Mouse (Mus musculus) embryo, embryonic 11.5 days (tissue): ENCODE measurements at regions not wholly inside any gene's neighbourhood (a gene's known extent, or its start where the extent isn't known, plus 50 kb on each side); places are given as distances from the start of the nearest gene placed in this dataset.

Source experiments
- DNase-seq: peaks from one replicate; pipeline ENCODE4 v3.0.0-alpha.2; 2012; ENCODE audit warnings: low read depth, low spot score

- DNase-seq = no peak
Observed at GRCm38 (mm10) chr8:115830012-115830662, 122.5 kb upstream of the Maf start.

- no peak for DNase-seq
Observed at GRCm38 (mm10) chr8:115826516-115826915, 118.9 kb upstream of the Maf start.

DNA sequence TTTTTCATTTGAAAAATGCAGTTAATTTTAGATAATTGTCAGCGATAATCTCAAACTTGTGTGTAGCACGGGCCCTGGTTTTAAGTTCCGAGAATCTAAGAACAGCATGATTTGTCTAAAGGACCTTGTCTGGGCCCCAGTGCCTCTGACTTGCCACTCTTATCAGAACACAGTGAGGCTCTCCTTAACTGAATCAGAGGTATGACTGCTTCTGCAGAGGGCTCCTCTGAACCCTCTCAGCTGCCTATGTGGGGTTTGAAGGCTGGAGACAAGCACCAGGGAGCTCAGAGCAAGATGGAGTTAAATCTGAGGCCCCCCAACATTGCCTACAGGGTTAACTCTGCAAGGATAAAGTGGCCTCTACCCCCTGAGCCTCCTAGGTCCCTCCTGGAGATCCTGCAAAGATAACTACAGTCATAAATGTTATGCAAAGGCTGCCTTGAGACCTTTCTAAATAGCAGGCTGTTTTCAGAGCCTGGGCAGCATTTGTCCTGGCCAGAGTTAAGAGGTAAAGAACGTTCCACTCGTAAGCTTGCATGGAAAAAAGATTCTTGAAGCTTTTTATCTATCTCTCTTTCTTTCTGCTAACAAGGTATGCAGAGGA, 118.4 kb upstream of the Maf start:
- DNase-seq = no peak

GRCm38 (mm10) chr8:115824478-115824785, 116.8 kb upstream of the Maf start:
- no peak for DNase-seq

GRCm38 (mm10) chr8:115823673-115824477, 116.3 kb upstream of the Maf start:
- DNase-seq = no peak

DNA sequence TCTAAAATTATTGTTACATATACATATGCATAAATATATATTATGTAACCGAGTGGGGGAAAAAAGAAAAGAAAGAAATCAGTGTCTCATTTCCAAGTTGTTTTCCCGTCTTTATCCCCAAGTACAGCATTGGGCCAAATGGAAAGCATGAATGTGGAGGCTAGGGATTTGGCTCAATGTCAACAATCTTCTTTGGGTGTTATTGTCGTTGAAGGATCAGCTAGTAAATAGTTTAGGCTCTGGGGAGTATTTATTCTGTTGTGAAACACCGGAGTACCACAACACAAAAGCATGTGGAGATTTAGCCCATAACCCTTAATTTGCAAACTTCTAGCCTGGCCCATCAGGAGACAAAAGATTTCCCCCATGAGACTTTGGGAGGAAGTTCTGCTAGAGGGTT, 105.8 kb upstream of the Maf start:
- no peak for DNase-seq

DNA sequence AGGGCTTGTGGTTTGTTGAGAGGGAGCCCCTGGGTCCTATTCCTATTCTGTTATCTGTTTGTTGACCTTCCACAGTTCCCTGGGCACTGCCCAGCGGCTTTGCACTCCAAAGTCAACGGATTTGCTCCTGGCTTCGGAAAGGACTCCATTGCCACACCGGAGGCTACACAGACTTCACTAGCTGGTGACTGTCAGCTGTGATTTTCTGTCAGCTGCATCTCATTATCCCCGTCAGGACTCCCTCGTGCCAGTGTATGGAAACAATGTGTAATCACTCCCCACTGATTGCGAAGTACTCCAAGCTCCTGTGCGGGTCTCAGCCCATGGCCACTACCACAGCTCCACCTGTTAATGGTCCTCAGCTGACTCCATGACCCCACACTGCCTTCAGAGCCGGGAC, 99.0 kb upstream of the Maf start:
- DNase-seq = no peak

- no peak for DNase-seq
Observed at GRCm38 (mm10) chr8:115806139-115806538, 98.5 kb upstream of the Maf start.

- DNase-seq = no peak
Observed at GRCm38 (mm10) chr8:115793587-115793986, 86.0 kb upstream of the Maf start.

DNA sequence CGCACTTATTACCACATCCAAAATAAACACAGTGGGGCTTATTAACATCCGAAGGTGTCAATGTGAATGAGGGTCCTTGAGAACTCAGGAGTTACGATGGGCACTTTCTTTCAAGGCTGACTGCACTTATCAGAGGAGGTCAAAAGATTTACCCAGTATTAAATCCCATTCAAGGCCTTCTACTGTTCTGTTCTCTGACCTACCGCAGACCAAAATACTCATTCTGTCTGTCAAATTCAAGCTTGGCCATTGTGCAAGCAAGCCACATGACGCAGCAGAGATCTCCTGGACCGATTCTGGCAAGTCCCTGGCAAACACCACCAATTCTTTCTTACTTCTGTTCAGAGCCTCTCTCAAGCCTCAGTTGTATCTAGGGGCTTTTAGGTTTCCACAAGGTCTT, 80.8 kb upstream of the Maf start:
- no peak for DNase-seq

DNA sequence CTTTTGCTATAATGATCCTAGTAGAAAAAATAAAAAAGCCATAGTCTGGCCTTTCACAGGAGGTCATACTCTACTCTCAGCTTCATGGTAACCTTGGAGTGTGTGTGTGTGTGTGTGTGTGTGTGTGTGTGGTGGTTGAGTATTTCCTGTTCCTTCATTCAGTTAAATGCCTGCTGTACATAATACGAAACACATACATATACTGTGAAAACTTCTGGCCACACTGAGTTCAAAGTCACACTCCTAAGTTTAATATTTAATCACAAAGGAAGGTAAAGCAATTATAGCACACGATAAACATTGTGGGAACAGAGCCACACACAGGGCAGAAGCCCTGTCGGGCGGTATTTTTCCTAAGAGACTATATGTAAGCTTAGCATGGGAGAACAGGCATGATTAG, 78.6 kb upstream of the Maf start:
- no peak for DNase-seq

GRCm38 (mm10) chr8:115785769-115786168, 78.2 kb upstream of the Maf start:
- no peak for DNase-seq

DNA sequence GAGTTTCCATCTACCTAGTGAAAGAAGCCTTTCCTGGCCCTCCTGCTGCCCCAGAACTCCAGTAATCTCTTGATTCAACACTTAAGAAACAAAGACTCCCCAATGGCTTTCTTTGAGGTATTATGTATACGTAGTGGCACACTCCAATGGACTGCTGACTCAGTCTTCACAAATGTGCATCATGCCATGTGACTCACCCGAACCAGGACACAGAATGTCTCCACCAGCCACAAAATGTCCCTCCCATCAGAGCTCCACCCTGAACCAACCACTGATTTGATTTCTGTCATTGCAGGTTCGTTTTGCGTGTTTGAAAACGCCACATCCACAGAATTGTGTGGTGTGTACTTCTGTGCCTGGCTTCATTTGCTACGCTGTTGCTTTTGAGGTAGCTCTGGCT, 75.8 kb upstream of the Maf start:
- no peak for DNase-seq

DNA sequence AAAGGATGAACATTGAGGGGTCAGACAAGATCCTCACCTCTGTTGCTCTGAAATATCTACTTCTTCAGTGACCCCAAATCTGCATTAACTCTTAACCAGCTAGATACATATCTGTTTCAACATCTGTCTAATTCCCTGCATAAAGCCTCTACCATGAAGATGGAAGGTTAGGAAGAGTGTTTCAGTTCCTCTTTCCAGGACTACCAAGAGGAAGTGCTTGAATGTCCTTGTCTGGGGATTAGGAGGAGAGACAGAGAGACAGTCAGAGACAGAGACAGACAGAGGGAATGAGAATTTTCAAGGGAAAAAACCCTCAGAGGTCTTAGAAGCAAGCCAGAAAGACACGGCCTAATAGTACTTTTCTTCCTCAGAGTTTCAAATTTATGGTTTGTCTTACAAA, 70.8 kb upstream of the Maf start:
- no peak for DNase-seq

DNA sequence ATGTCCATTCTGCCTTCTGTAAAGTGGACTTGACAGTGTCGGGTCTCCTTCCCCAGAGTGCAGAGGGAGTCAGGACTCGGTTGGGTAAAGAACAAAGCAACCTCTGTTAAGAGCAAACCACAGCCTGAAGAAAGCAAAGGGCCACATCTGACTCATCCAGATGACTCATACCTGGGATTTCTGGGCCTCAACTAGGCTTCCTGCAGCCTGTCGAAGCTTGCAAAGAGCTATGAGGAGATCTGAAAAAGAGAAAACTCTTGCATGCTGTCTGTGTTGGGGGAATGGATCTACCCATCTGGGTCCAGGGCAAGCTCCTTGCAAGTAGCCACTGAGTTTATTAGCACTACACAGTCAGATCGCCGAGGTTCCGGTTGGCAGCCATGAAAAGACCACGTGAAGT, 63.5 kb upstream of the Maf start:
- DNase-seq = no peak

DNA sequence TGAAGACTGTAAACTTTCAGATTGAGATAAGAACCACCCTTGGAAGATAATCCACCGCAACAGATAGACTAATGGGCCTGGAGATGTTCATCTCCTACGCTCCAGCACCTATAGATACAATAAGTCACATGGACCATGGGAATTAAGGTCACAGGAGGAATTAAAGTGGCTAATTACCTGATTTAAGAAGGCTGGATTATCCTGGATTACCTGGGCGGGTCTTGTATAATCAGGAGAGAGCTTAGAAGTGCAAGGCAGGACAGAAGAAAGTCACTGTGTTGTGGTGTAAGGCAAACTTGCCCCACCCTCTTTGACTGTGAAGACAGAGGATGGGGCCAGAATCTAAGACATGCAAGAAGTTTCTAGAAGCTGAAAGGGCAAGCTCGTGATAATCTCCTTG, 61.0 kb upstream of the Maf start:
- DNase-seq = no peak

- peak; percentile 19 for DNase-seq
Observed at GRCm38 (mm10) chr8:115766218-115766898, 58.8 kb upstream of the Maf start.

GRCm38 (mm10) chr8:115764551-115764950, 57.0 kb upstream of the Maf start:
- no peak for DNase-seq

DNA sequence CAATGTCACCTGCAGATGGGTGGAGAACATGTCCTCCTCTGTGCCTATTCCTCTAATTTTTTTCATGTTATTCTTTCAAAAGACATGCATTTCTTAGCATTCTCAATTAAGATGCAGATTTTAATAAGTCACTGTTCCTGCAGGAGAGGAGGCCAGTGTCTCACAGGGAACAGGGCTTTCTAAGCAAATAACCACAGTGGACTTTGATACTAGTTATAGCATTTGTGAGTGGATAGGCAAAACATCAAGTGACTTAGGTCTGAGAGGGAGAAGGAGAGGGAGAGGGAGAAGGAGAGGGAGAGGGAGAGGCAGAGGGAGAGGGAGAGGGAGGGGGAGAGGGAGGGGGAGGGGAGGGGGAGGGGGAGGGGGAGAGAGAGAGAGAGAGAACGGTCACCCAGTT, 50.4 kb upstream of the Maf start:
- DNase-seq = no peak
